Mouse (Mus musculus): ENCODE data around the gene Ntrk2.

Ntrk2 gene

DNA sequence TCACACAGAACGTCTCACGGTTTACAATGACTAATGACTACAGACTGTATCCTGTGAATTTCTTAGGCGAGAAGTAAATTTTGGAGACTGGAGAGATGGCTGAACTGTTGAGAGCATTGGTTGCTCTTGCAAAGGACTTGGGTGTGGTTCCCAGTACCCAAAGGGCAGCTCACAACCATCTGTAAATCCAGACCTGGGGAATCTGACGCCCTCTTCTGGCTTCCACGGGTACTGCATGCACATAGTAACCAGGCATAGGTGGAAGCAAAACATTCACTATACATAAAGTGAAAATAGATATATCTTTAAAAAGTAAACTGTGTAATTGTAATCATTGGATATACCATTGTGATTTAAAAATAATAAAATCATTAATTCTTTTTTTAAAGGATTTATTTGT is 310.9 kb downstream of the Ntrk2 start:
- no peak for DNase-seq (ENCODE audit: low spot score)

DNA sequence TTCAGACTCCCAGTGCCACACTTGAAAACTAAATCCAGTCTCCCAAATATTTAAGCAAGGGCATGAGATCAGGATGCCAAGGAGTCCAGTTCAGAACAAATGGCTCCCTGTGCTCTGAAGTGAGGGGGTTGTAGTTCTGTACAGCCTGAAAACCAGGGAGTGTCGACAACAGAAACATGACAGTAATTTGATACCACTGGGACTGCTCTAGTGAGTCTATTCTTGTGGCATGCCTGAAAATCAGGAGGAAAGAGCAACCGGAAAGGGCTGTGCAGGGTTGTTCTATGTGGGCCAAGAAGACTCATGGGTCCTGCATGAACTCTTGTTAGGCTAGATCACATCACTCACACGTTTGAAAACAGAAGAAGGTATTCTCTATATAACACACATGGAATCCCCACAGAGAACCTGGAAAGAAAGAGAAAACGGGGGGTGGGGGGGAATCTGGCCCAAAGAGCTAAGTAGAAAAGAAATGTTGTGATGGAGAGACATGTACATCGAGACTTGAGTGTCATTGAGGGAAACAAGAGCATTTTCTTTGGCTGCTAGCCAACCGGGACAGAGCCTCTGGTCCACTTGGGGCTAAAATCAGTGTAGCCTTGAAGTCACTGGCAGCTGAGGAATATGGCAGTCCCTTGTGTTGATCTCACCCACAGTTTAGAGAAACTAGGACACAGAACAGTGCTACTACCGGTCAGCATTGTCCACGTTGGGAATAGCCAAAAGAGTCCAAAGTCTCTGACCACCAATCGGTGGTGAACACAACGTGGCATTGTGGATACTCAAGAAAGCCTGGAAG is 313.4 kb downstream of the Ntrk2 start:
- no peak for DNase-seq (ENCODE audit: low spot score)

DNA sequence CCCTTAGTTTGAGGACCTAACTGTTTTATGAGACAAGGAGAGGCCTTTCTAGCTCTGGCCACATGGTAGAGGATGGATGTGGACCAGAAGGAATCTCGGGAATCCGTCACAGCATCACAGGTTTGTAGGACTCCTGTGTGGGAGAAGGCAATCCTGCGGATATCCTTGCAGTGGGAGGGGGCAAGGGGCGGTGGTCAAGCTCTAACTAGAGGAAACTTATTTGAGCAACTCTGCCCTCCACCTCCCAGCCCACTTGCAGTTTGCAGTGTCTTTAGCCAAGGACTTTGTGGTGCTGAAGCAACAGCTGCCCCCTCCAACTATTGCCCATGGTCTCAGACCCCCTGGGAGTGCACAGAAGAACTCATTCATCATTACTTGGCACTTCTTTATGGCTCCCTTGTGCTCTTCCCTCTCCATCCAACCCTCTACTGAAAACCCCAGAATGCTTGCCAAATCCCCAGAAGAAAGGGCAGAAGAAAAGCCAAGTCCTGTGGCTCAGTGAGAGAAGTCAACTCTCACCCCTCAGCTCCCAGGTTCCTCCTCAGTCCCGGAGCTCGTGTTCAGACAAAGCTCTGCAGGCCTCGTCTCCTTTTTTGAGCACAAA is 336.9 kb downstream of the Ntrk2 start:
- no peak for DNase-seq (ENCODE audit: low spot score)

DNA sequence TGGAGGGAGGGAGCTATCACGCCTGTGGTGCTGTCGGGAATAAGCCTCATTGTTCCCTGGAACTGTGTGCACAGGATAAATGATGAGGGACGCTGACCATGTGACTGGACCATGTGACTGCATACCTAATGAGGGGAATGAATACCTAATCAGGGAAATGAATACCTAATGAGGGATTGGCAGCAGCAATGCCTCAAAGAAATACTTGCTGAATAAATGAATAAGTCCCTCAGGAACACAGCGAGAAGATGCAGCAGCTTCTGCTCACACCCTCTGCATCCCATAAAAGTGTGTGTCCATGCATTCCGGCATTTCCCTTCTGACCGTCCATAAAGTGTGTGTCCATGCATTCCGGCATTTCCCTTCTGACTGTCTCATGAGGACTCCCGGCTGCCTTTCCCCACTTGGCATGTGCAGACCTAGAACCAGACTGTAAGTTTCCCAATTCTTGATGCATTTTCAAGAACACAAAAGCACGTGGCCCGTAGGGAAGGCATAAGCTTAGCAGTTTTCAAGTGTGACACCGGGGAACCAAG is 338.0 kb downstream of the Ntrk2 start:
- DNase-seq (ENCODE audit: low spot score): no peak

DNA sequence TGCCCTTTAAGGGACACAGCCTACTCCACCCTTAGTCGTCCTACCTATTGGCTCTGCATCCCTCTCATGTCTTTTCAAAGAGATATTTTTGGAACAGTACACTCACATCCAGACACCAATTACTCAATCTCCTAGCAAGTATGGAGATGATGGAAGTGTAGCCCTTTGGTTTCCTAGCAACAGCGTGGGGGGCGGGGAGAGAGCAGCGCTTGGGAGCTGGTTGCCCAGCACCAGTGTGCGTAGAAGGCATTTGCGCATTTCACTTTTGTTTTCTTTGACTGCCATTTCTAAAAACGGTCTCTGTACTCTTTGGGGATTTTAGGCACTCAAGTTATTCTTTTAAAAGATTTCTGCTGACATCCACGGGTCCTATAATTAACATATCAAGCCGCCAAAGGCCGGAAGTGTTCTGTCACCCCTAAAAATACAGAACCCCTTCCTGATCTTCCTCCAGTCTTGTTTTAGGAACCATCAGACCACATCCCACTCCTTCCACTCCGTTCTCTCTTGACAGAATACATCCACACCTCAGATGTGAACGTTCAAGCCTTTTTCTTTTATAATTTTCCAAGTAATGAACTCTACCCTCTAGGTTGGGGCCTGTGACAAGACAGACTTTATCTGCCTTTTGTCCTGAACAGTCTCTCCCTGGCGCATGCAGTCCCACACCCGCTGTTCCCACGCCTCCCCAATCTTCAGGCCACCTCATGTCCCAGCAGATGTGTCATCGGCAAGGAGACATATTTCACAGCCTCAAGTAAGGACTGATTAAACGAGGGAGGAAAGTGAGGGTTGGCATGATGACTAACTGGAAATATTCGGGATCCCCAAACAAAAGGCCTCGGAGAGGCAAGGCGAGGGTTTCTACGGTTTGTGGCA is 339.5 kb downstream of the Ntrk2 start:
- no peak for DNase-seq (ENCODE audit: low spot score)

DNA sequence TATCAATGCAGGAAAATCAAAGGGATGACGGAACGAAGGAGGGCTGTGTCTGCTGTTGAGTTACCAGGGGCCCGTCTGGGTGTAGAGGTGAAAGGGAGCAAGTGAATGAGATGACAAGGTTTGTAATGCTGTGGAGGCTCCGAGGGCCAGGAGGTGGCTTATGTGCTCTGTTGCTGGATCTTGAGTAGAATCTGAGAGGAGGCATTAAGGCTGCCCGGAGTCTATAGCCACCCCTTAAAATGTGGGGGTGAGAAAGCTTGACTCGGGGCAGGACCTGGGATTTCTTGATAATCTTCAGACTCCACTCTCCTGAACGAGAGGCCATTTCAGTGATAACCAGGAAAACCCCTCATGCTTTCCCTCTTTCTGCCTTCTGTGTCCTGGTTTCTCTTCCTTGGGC is 340.2 kb downstream of the Ntrk2 start:
- no peak for DNase-seq (ENCODE audit: low spot score)

DNA sequence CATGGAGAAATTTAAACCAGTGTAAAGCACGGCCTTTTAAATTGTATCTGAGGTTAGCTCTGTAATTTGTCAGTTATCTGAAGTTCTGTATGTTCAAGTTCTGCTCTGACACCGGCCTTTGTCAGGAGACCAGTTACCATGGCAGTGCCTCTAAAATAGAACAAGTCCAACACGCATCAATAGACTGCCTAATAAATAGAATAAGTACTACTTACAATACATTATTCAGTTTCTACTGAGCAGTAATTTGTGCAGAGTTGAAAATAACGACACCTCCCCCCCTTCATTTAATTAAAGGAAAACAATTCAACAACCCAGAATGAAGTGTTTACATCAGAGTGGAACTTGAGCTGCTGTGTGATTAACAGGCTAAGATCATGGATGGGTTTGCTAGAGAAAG is 341.6 kb downstream of the Ntrk2 start:
- DNase-seq (ENCODE audit: low spot score): no peak

DNA sequence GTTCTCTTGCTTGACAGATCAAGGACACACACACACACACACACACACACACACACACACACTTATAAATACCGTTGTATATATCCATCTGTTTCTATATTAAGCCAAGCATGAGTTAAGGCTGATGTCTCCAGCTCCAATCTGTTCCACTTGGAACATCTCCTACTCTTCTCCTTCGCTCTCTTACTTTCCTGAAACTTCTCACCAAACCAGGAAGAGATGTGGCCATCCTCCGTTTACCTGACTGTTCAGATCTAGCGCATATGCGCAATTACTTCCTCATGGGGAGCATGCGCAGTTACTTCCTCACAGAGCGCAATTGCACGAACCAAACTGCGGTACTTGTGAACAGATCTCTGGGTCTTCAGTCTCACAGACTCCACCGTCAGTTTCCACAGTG is 342.4 kb downstream of the Ntrk2 start:
- DNase-seq (ENCODE audit: low spot score): no peak

DNA sequence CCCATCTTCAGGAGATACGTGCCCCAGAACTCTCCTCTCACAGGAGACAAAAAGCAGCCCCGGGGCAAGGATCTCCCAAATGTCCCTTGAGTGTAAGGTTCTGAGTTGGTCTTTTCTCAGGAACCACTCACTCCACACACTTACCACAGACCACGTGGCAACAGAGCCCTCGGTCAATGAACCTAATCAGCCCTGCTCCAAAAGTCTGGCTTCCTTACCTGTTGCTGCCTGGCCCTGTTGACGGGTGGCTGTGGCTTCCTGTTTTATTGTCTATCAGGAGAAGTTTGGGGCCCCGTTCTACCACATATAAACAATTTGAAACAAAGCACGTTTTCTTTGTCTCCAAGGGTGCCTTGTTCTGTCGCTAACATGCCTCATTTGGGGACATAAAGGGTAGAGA is 357.6 kb downstream of the Ntrk2 start:
- DNase-seq (ENCODE audit: low spot score): no peak

DNA sequence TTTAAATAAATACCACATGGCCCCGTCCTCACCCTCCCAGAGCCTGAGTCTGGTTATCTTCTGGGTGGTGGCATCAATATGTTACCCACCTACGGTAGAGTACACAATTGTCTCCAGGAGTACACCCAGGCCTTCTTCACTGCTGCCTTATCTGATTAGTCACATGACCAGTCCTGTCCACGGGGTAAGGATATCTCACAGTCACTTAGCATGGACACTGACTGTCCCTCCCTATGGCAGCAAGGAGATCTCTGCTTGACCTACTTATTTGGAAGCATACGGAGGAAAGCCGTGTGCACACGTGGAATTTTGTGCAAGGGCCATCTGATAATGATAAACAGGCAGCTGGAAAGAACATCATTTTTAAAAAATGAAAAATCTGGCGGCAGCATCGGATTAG is 367.5 kb downstream of the Ntrk2 start:
- DNase-seq (ENCODE audit: low spot score): no peak

DNA sequence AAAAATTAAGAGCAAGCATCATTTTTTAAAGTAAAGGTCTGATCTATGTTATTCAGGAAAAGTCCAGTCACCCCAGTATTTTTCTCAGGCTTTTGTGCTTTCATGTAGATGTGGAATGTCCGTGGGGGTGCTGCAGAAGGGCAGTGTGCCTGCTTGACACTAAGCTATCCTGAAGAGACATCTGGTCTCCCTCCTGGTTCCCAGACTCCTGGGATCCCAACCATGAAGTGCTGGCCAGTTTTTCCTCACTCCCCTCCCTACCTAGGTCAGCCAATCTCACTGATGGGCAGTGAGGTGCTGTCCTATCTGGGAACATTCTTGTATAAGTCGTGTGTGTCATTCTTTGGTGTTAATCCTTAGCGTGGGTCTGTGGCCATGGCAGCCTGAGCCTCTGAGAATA is 369.7 kb downstream of the Ntrk2 start:
- DNase-seq (ENCODE audit: low spot score): no peak

DNA sequence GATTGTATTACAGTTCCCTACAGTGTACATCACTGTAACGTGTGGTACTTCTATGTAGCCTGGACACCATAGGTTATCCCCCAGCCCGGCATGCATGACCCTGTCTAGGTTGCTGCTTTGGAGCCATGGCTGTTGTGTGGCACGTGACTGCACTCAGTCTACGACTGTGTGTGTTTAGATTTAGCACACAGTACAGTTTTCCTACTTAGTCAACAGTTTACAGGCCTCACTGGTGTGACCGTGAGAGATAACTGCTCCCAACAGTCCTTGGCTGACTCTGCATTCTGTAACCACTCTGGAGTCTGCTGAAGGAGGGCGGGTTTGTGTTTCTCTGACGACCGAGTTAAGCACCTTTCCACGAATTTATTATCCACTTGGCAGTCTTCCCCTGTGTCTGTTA is 370.1 kb downstream of the Ntrk2 start:
- DNase-seq (ENCODE audit: low spot score): no peak

DNA sequence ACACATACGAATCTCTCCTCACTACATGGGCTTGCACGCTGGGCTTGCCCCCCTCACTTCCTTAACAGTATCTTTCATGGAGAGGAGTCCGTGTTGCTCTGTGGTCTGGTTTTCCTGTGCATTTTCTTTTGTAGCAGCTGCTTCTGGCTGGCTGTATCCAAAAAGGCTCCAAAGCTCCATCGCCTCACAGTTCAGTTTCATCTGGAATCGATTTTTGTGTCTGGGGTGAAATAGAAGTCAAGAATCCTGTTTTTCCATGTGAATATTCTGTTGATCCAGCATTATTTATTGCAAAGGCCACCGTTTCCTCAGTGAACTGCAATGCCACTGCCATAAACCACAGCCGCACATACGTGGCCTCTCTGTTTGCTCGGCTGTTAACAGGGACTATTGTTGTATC is 370.6 kb downstream of the Ntrk2 start:
- no peak for DNase-seq (ENCODE audit: low spot score)

DNA sequence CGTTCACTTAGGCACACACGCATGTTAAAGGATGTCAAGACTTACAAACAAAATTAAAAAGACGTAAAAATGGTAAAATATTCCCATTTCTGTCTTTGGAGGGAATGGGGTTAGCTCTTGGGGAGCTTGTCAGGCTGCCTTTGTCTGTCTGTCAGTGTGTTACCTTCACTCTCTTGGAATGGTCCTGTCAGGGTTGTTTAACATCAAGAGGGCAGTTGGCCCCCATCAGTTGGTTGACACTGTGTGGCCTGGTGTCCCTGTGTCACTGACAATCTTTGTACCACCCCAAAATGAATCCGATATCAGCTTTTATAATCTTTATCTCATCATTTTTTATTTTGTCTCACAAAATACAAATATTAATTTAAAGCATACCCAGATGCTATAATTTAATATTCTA is 373.6 kb downstream of the Ntrk2 start:
- no peak for DNase-seq (ENCODE audit: low spot score)

DNA sequence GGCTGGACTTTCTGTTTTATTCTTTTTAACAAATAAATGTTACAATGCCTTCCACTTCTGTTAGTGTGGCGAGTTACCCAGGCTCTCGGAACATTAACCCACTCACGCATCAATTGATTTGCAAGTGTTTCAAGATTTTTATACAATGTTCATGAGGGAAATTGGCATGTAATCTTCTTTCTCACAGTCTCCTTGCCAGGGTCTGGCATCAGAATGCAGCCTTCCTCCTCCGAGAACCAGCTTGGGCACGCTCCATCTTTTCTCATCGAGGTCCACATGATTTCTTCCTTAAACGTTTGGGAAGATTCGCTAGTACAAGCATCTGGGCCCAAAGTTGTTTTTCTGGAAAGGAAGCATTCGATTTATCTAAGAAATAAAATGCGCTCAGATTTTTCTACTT is 374.4 kb downstream of the Ntrk2 start:
- no peak for DNase-seq (ENCODE audit: low spot score)

DNA sequence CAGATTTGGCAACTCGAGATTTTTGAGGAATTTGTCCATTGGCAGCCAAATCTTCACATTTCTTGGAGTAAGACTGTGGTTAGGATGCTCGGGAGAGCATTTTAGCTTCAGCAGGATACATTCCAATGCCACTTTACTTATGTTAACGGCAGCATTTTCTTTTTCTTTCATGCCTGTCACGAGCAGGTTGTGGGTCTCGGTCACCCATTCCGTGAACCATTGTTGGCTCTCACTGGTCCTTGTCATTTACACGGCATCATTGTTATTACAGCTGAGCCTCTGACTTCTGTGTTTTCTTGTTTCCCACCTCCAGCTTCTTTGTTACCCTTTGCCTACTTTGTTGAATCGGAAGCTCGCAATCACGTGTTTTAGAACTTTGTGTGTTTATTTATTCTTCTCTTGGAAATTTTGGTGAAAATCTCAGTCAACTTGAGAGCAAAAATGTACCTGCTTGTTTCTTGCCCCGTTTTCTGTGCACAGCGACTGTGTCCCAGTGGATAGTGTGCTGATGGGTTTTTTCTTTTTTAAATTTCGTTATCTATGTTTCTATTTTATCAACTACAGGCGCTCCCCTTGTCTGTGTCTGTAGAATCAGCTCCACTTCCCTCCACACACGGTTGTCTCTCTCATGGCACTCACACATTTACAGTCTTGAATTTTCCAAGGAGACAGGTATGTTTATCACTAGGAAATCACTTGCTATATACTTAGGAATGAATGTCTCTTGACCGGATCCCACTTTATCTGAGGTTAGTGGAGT is 375.0 kb downstream of the Ntrk2 start:
- no peak for DNase-seq (ENCODE audit: low spot score)

DNA sequence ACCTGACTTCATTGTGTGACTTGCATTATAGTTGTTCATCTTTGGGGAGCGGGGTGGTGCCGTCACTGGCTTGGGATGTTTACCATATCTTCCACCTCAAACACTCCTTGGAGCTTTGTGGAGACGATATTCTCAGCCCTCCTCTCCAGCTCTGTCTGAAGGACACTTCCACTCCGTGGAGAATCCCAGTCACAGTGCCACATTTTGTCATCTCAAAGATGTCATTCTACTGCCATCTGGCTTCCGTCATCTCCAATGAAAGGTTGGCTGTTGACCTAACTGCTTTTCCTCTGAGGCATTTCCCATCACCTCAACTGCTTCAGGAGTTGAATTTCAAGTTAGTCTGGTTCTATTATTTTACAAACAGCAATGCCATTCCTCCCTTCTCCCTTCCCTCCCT is 376.3 kb downstream of the Ntrk2 start:
- DNase-seq (ENCODE audit: low spot score): no peak
